Mouse (Mus musculus): Measurements from ENCODE around the gene Pcsk4. TPM values are rescaled to one million over a fixed set of nuclear protein-coding genes. Genes with fewer than 3 reads are reported as not detected.
A peak's percentile ranks its signal among the peaks of the same experiment; 100 is the strongest.

The Pcsk4 gene
- total and polyA plus RNA-seq, 2 experiments from 2014 or later: 3.8 to 11.8 TPM

GRCm38 (mm10) chr10:80313627-80314201 is 15.6 kb downstream of the Pcsk4 start:
- Histone ChIP-seq H3K9ac (replicated peaks; ENCODE audit: low read length) (no peak overlapping the region), H3K4me1 (ENCODE audit: insufficient read depth, low read length) (no peaks in the 10 kb centered on the region), H3K27ac (no peak overlapping the region), H3K4me3 (ENCODE audit: low read length) (no peak overlapping the region), H3K27me3 (ENCODE audit: insufficient read depth, low read length) (no peaks in the 10 kb centered on the region), H3K9me3 (ENCODE audit: low read length) (no peaks in the 10 kb centered on the region), H3K36me3 (ENCODE audit: insufficient read depth, low read length) (peaks cover 55% of the 10 kb centered on the region), H3K4me2 (ENCODE audit: low read depth, low read length) (no peak overlapping the region)
- 55% methylated on average over 20 of the region's 20 CpGs for WGBS
- TF ChIP-seq CTCF (IDR thresholded peaks at IDR 0.05; ENCODE audit: low read depth): no peak
- ATAC-seq (no peak), DNase-seq (ENCODE audit: low spot score) (no peak)

- no peaks in the 10 kb centered on the region for H3K9me3 ChIP-seq (ENCODE audit: low read length)
- H3K4me3 ChIP-seq (ENCODE audit: low read length): no peak overlapping the region
- H3K27me3 ChIP-seq (ENCODE audit: insufficient read depth, low read length): no peaks in the 10 kb centered on the region
- WGBS: 66% methylated on average over 54 of the region's 54 CpGs
- H3K4me1 ChIP-seq (ENCODE audit: insufficient read depth, low read length): no peaks in the 10 kb centered on the region
- H3K27ac ChIP-seq: no peak overlapping the region; the same call in 1 of the 2 replicates
- peaks cover 64% of the 10 kb centered on the region for H3K36me3 ChIP-seq (ENCODE audit: insufficient read depth, low read length)
- no peak overlapping the region for H3K4me2 ChIP-seq (ENCODE audit: low read depth, low read length)
- no peak for DNase-seq (ENCODE audit: low spot score)
- no peak for TF ChIP-seq CTCF (IDR thresholded peaks at IDR 0.05; ENCODE audit: low read depth)
- no peak overlapping the region; the same call in 1 of the 2 replicates for H3K9ac ChIP-seq (replicated peaks; ENCODE audit: low read length)
- no peak for ATAC-seq
These were observed 16.5 kb downstream of the Pcsk4 start for GRCm38 (mm10) chr10:80312586-80313504.

- H3K4me3 ChIP-seq (ENCODE audit: low read length): no peak overlapping the region
- no peaks in the 10 kb centered on the region for H3K9me3 ChIP-seq (ENCODE audit: low read length)
- H3K27me3 ChIP-seq (ENCODE audit: insufficient read depth, low read length): no peaks in the 10 kb centered on the region
- no peak overlapping the region for H3K4me2 ChIP-seq (ENCODE audit: low read depth, low read length)
- peaks cover 74% of the 10 kb centered on the region for H3K36me3 ChIP-seq (ENCODE audit: insufficient read depth, low read length)
- 75% methylated on average over 16 of the region's 16 CpGs for WGBS
- ATAC-seq (no peak), DNase-seq (ENCODE audit: low spot score) (no peak)
- no peak overlapping the region for H3K9ac ChIP-seq (replicated peaks; ENCODE audit: low read length)
- no peak overlapping the region for H3K27ac ChIP-seq
- no peaks in the 10 kb centered on the region for H3K4me1 ChIP-seq (ENCODE audit: insufficient read depth, low read length)
- TF ChIP-seq CTCF (IDR thresholded peaks at IDR 0.05; ENCODE audit: low read depth): no peak
These were observed 17.7 kb downstream of the Pcsk4 start for GRCm38 (mm10) chr10:80311560-80311959.

- no peak overlapping the region for H3K9ac ChIP-seq (replicated peaks; ENCODE audit: low read length)
- H3K36me3 ChIP-seq (ENCODE audit: insufficient read depth, low read length): peaks cover 49% of the 10 kb centered on the region
- peaks cover 19% of the 10 kb centered on the region for H3K4me1 ChIP-seq (ENCODE audit: insufficient read depth, low read length)
- TF ChIP-seq CTCF (IDR thresholded peaks at IDR 0.05; ENCODE audit: low read depth): no peak
- ATAC-seq (no peak), DNase-seq (ENCODE audit: low spot score) (no peak)
- no peaks in the 10 kb centered on the region for H3K9me3 ChIP-seq (ENCODE audit: low read length)
- H3K27me3 ChIP-seq (ENCODE audit: insufficient read depth, low read length): no peaks in the 10 kb centered on the region
- 31% methylated on average over 25 of the region's 25 CpGs for WGBS
- H3K4me2 ChIP-seq (ENCODE audit: low read depth, low read length): no peak overlapping the region
- H3K27ac ChIP-seq: peak overlapping the region; percentile 20; the same call in 1 of the 2 replicates
- no peak overlapping the region for H3K4me3 ChIP-seq (ENCODE audit: low read length)
These were observed 24.4 kb downstream of the Pcsk4 start for GRCm38 (mm10) chr10:80304862-80305261.

GRCm38 (mm10) chr10:80304458-80304857 is 24.8 kb downstream of the Pcsk4 start:
- no peak overlapping the region for H3K9ac ChIP-seq (replicated peaks; ENCODE audit: low read length)
- H3K27ac ChIP-seq: peak overlapping the region; percentile 20; the same call in 1 of the 2 replicates
- WGBS: 43% methylated on average over 12 of the region's 12 CpGs
- peaks cover 49% of the 10 kb centered on the region for H3K36me3 ChIP-seq (ENCODE audit: insufficient read depth, low read length)
- H3K9me3 ChIP-seq (ENCODE audit: low read length): no peaks in the 10 kb centered on the region
- no peak overlapping the region for H3K4me2 ChIP-seq (ENCODE audit: low read depth, low read length)
- no peaks in the 10 kb centered on the region for H3K27me3 ChIP-seq (ENCODE audit: insufficient read depth, low read length)
- DNase-seq (ENCODE audit: low spot score) (no peak), ATAC-seq (no peak)
- TF ChIP-seq CTCF (IDR thresholded peaks at IDR 0.05; ENCODE audit: low read depth): no peak
- H3K4me3 ChIP-seq (ENCODE audit: low read length): no peak overlapping the region
- H3K4me1 ChIP-seq (ENCODE audit: insufficient read depth, low read length): peaks cover 19% of the 10 kb centered on the region

GRCm38 (mm10) chr10:80302471-80302881 is 26.8 kb downstream of the Pcsk4 start:
- no peaks in the 10 kb centered on the region for H3K27me3 ChIP-seq (ENCODE audit: insufficient read depth, low read length)
- DNase-seq (ENCODE audit: low spot score) (peak; percentile 91), ATAC-seq (peak; percentile 64)
- peaks cover 29% of the 10 kb centered on the region for H3K36me3 ChIP-seq (ENCODE audit: insufficient read depth, low read length)
- TF ChIP-seq CTCF (IDR thresholded peaks at IDR 0.05; ENCODE audit: low read depth): peak; percentile 7; the same call in 1 of the 2 replicates
- peak overlapping the region; percentile 90; the same call in 1 of the 2 replicates for H3K9ac ChIP-seq (replicated peaks; ENCODE audit: low read length)
- no peaks in the 10 kb centered on the region for H3K9me3 ChIP-seq (ENCODE audit: low read length)
- H3K27ac ChIP-seq: peak overlapping the region; percentile 99
- WGBS: 5% methylated on average over 9 of the region's 9 CpGs
- peak overlapping the region; percentile 74 for H3K4me2 ChIP-seq (ENCODE audit: low read depth, low read length)
- peak overlapping the region; percentile 58 for H3K4me3 ChIP-seq (ENCODE audit: low read length)
- peaks cover 30% of the 10 kb centered on the region for H3K4me1 ChIP-seq (ENCODE audit: insufficient read depth, low read length)
